Mouse (Mus musculus) olfactory bulb, adult 2 months (tissue): ENCODE results near the gene Kcnn1.

ENCODE experiments used
- CTCF ChIP-seq: fragments of 200-500 bp; IDR thresholded peaks from 2 replicates; pipeline ENCODE4 v1.5.1; 2012; ENCODE audit warnings: low read depth, mild to moderate bottlenecking, low read length, moderate library complexity; ENCODE audit not compliant: insufficient read depth
- POLR2A ChIP-seq: fragments of 200-500 bp; IDR thresholded peaks from 2 replicates; pipeline ENCODE4 v1.6.1; 2012; ENCODE audit warnings: mild to moderate bottlenecking, low read depth, low read length, moderate library complexity; ENCODE audit not compliant: insufficient read depth

- TF ChIP-seq CTCF: no peak
- no peak for TF ChIP-seq POLR2A
These were observed 10.3 kb downstream of the Kcnn1 start for GRCm38 (mm10) chr8:70852595-70853231.
